13 mouse cellular contexts compared by ENCODE assay signal in genomic region chr13:81639624-81640023, GRCm38 (mm10). TPM values are rescaled to one million over a fixed set of nuclear protein-coding genes. Genes with fewer than 3 reads are reported as not detected.
DNase-seq lines count a peak whose midpoint lies in the region; ATAC-seq and TF ChIP-seq lines count a peak whose summit lies in the region.
"Had no signal": no experiment of that assay in that cellular context is flagged by ENCODE, and none has a peak within 500 bp of the region (broad histone marks: within the 10 kb centered on the region; RNA-seq: fewer than 3 reads in every experiment).

No protein-coding gene starts in this region.

- DNase-seq in stomach, postnatal 0 days (ENCODE audit: low spot score): no peak
- no peak for DNase-seq in forebrain, embryonic 11.5 days (ENCODE audit: low spot score)
- no peak for DNase-seq in spleen, postnatal 4 days (ENCODE audit: low spot score in 2 of 2)
- DNase-seq: cerebellum, adult 11-12 months; heart, adult 2 months; heart, postnatal 36 days; kidney, adult 18-20 months; kidney, postnatal 36 days had no signal

- H3K36me3 ChIP-seq in stomach, embryonic 14.5 days (ENCODE audit: control insufficient read depth, insufficient read depth, low read length): no peaks in the 10 kb centered on the region
- no peaks in the 10 kb centered on the region for H3K36me3 ChIP-seq in stomach, postnatal 0 days (ENCODE audit: control insufficient read depth, insufficient read depth, low read length)
- no peaks in the 10 kb centered on the region for H3K36me3 ChIP-seq in forebrain, embryonic 11.5 days (ENCODE audit: control insufficient read depth, insufficient read depth, low read length)
- H3K36me3 ChIP-seq in hindbrain, embryonic 15.5 days: no peaks in the 10 kb centered on the region
- H3K36me3 ChIP-seq in intestine, postnatal 0 days (ENCODE audit: control insufficient read depth, insufficient read depth): no peaks in the 10 kb centered on the region
- no peaks in the 10 kb centered on the region for H3K36me3 ChIP-seq in heart, embryonic 11.5 days (ENCODE audit: control insufficient read depth, insufficient read depth, low read length)

- H3K27ac ChIP-seq in stomach, embryonic 14.5 days (ENCODE audit: low read length): no peak overlapping the region
- H3K27ac ChIP-seq in stomach, postnatal 0 days (replicated peaks): no peak overlapping the region
- H3K27ac ChIP-seq in forebrain, embryonic 11.5 days (ENCODE audit: low read depth, low read length): no peak overlapping the region
- H3K27ac ChIP-seq in hindbrain, embryonic 15.5 days (replicated peaks): no peak overlapping the region
- no peak overlapping the region for H3K27ac ChIP-seq in intestine, postnatal 0 days (ENCODE audit: low read depth, low read length)
- H3K27ac ChIP-seq in heart, embryonic 11.5 days (ENCODE audit: low read depth, low read length): no peak overlapping the region
- H3K27ac ChIP-seq: heart, adult 2 months had no signal

- H3K9me3 ChIP-seq in stomach, embryonic 14.5 days (ENCODE audit: control insufficient read depth, low read depth, low read length): no peaks in the 10 kb centered on the region
- no peaks in the 10 kb centered on the region for H3K9me3 ChIP-seq in stomach, postnatal 0 days (ENCODE audit: control insufficient read depth, low read length)
- H3K9me3 ChIP-seq in forebrain, embryonic 11.5 days (ENCODE audit: control insufficient read depth, low read length): no peaks in the 10 kb centered on the region
- no peaks in the 10 kb centered on the region for H3K9me3 ChIP-seq in hindbrain, embryonic 15.5 days
- no peaks in the 10 kb centered on the region for H3K9me3 ChIP-seq in intestine, postnatal 0 days (ENCODE audit: control insufficient read depth)
- no peaks in the 10 kb centered on the region for H3K9me3 ChIP-seq in heart, embryonic 11.5 days (replicated peaks; ENCODE audit: control insufficient read depth, low read length)

- H3K9ac ChIP-seq in stomach, embryonic 14.5 days (replicated peaks; ENCODE audit: low read depth, low read length): no peak overlapping the region
- no peak overlapping the region for H3K9ac ChIP-seq in stomach, postnatal 0 days (ENCODE audit: low read length)
- no peak overlapping the region for H3K9ac ChIP-seq in forebrain, embryonic 11.5 days (ENCODE audit: low read length)
- H3K9ac ChIP-seq in hindbrain, embryonic 15.5 days: no peak overlapping the region
- H3K9ac ChIP-seq in intestine, postnatal 0 days (ENCODE audit: low read depth, low read length): no peak overlapping the region
- H3K9ac ChIP-seq in heart, embryonic 11.5 days (ENCODE audit: low read depth, low read length): no peak overlapping the region

- no peaks in the 10 kb centered on the region for H3K27me3 ChIP-seq in stomach, embryonic 14.5 days (ENCODE audit: control insufficient read depth, insufficient read depth, low read length)
- H3K27me3 ChIP-seq in stomach, postnatal 0 days (ENCODE audit: control insufficient read depth, insufficient read depth, low read length): no peaks in the 10 kb centered on the region
- H3K27me3 ChIP-seq in forebrain, embryonic 11.5 days (ENCODE audit: control insufficient read depth, insufficient read depth, low read length): no peaks in the 10 kb centered on the region
- H3K27me3 ChIP-seq in hindbrain, embryonic 15.5 days: no peaks in the 10 kb centered on the region
- no peaks in the 10 kb centered on the region for H3K27me3 ChIP-seq in intestine, postnatal 0 days (replicated peaks; ENCODE audit: control insufficient read depth, insufficient read depth, low read length)
- H3K27me3 ChIP-seq in heart, embryonic 11.5 days (ENCODE audit: control insufficient read depth, insufficient read depth, low read length): peaks cover under 1% of the 10 kb centered on the region; the same call in 1 of the 2 replicates

- H3K4me2 ChIP-seq in stomach, embryonic 14.5 days (replicated peaks; ENCODE audit: low read depth, low read length): no peak overlapping the region
- no peak overlapping the region for H3K4me2 ChIP-seq in stomach, postnatal 0 days (replicated peaks; ENCODE audit: low read depth)
- no peak overlapping the region for H3K4me2 ChIP-seq in forebrain, embryonic 11.5 days (ENCODE audit: low read depth, low read length, severe bottlenecking)
- no peak overlapping the region for H3K4me2 ChIP-seq in hindbrain, embryonic 15.5 days
- no peak overlapping the region for H3K4me2 ChIP-seq in intestine, postnatal 0 days (replicated peaks; ENCODE audit: low read depth)
- no peak overlapping the region for H3K4me2 ChIP-seq in heart, embryonic 11.5 days

- peaks cover 3% of the 10 kb centered on the region; the same call in 1 of the 2 replicates for H3K4me1 ChIP-seq in stomach, embryonic 14.5 days (ENCODE audit: control insufficient read depth, insufficient read depth, low read length)
- H3K4me1 ChIP-seq in stomach, postnatal 0 days (replicated peaks; ENCODE audit: control insufficient read depth, insufficient read depth): no peaks in the 10 kb centered on the region
- H3K4me1 ChIP-seq in forebrain, embryonic 11.5 days (replicated peaks; ENCODE audit: control insufficient read depth, insufficient read depth, low read length): peaks cover 9% of the 10 kb centered on the region
- no peaks in the 10 kb centered on the region for H3K4me1 ChIP-seq in hindbrain, embryonic 15.5 days (replicated peaks)
- no peaks in the 10 kb centered on the region for H3K4me1 ChIP-seq in intestine, postnatal 0 days (replicated peaks; ENCODE audit: control insufficient read depth, insufficient read depth, low read length)
- peaks cover 8% of the 10 kb centered on the region; the same call in 1 of the 2 replicates for H3K4me1 ChIP-seq in heart, embryonic 11.5 days (ENCODE audit: control insufficient read depth, insufficient read depth, low read length)

- no peak for TF ChIP-seq EP300 in stomach, postnatal 0 days (optimal IDR thresholded peaks at IDR 0.05)

- no peak overlapping the region for H3K4me3 ChIP-seq in stomach, embryonic 14.5 days (ENCODE audit: low read depth, low read length)
- H3K4me3 ChIP-seq in stomach, postnatal 0 days (ENCODE audit: low read depth, low read length): no peak overlapping the region
- no peak overlapping the region for H3K4me3 ChIP-seq in forebrain, embryonic 11.5 days (ENCODE audit: low read depth, low read length)
- no peak overlapping the region for H3K4me3 ChIP-seq in hindbrain, embryonic 15.5 days
- no peak overlapping the region for H3K4me3 ChIP-seq in intestine, postnatal 0 days (ENCODE audit: low read depth, low read length)
- no peak overlapping the region for H3K4me3 ChIP-seq in heart, embryonic 11.5 days (ENCODE audit: low read depth, low read length)
- H3K4me3 ChIP-seq: erythroblast, embryonic 14.5 days; heart, adult 2 months had no signal

- whole genome bisulfite sequencing in stomach, embryonic 14.5 days: 43% methylated on average over 4 of the region's 4 CpGs
- 37% methylated on average over 4 of the region's 4 CpGs for WGBS in stomach, postnatal 0 days
- WGBS in forebrain, embryonic 11.5 days: 10% methylated on average over 4 of the region's 4 CpGs
- 3% methylated on average over 4 of the region's 4 CpGs for WGBS in hindbrain, embryonic 15.5 days
- WGBS in intestine, postnatal 0 days: 55% methylated on average over 4 of the region's 4 CpGs
- 45% methylated on average over 4 of the region's 4 CpGs for WGBS in heart, embryonic 11.5 days (ENCODE audit: insufficient replicate concordance)

- no peak for TF ChIP-seq CTCF in stomach, postnatal 0 days (IDR thresholded peaks at IDR 0.05; ENCODE audit: low read depth)
- TF ChIP-seq CTCF in intestine, postnatal 0 days (IDR thresholded peaks at IDR 0.05; ENCODE audit: low read depth): no peak

- ATAC-seq in stomach, embryonic 14.5 days (ENCODE audit: insufficient number of reproducible peaks, insufficient read depth, low FRiP score, low read depth): peak; percentile 26; the same call in 1 of the 2 replicates
- no peak for ATAC-seq in stomach, postnatal 0 days (ENCODE audit: low FRiP score, low TSS enrichment)
- peak; percentile 72 for ATAC-seq in forebrain, embryonic 11.5 days (replicated peaks; ENCODE audit: low FRiP score)
- ATAC-seq in hindbrain, embryonic 15.5 days (ENCODE audit: low FRiP score, low read depth): 0 out of 2 replicates have a peak, but pooled peaks have one; percentile 27
- no peak for ATAC-seq in intestine, postnatal 0 days
- no peak for ATAC-seq in heart, embryonic 11.5 days (replicated peaks; ENCODE audit: insufficient number of reproducible peaks, low FRiP score, low TSS enrichment)

RNA-seq across cellular contexts. Expression of gene Adgrv1, which starts 6.7 kb away (rescaled TPM):
- 1.9 and 2.8 TPM in 2 replicates for polyA plus RNA-seq in stomach, embryonic 14.5 days (2014; fragmentation: Nextera tagmentation; extraction: Ambion mirVana)
- polyA plus RNA-seq in stomach, postnatal 0 days (2015; fragmentation: Nextera tagmentation; extraction: Ambion mirVana): 1.3 and 1.4 TPM in 2 replicates
- polyA plus RNA-seq in forebrain, embryonic 11.5 days (2014; fragmentation: Nextera tagmentation; extraction: Ambion mirVana): 36.9 and 41.9 TPM in 2 replicates
- polyA plus RNA-seq in hindbrain, embryonic 15.5 days (2015; fragmentation: Nextera tagmentation; extraction: Ambion mirVana): 10.6 and 13.8 TPM in 2 replicates
- polyA plus RNA-seq in intestine, postnatal 0 days (2015; fragmentation: Nextera tagmentation; extraction: Ambion mirVana): 0.86 and 0.90 TPM in 2 replicates
- 1.1 and 1.8 TPM in 2 replicates for polyA plus RNA-seq in heart, embryonic 11.5 days (2014; fragmentation: Nextera tagmentation; extraction: Ambion mirVana)

RNA-seq across cellular contexts. Expression of gene Lysmd3, which starts 17.8 kb away (rescaled TPM):
- 30.2 and 30.3 TPM in 2 replicates for polyA plus RNA-seq in stomach, embryonic 14.5 days (2014; fragmentation: Nextera tagmentation; extraction: Ambion mirVana)
- polyA plus RNA-seq in stomach, postnatal 0 days (2015; fragmentation: Nextera tagmentation; extraction: Ambion mirVana): 14.2 and 16.2 TPM in 2 replicates
- polyA plus RNA-seq in forebrain, embryonic 11.5 days (2014; fragmentation: Nextera tagmentation; extraction: Ambion mirVana): 24.8 and 25.9 TPM in 2 replicates
- polyA plus RNA-seq in hindbrain, embryonic 15.5 days (2015; fragmentation: Nextera tagmentation; extraction: Ambion mirVana): 17.3 and 19.3 TPM in 2 replicates
- polyA plus RNA-seq in intestine, postnatal 0 days (2015; fragmentation: Nextera tagmentation; extraction: Ambion mirVana): 32.4 and 32.7 TPM in 2 replicates
- polyA plus RNA-seq in heart, embryonic 11.5 days (2014; fragmentation: Nextera tagmentation; extraction: Ambion mirVana): 24.6 and 27.3 TPM in 2 replicates

Comparison
In these comparisons a context has a peak if more than half of its experiments do, and no peak if none do; other contexts are left out.
1. ATAC-seq: peak in stomach, embryonic 14.5 days (single experiment), forebrain, embryonic 11.5 days (single experiment) and hindbrain, embryonic 15.5 days (single experiment); none in stomach, postnatal 0 days (single experiment), intestine, postnatal 0 days (single experiment) and heart, embryonic 11.5 days (single experiment).